Mouse (Mus musculus): ENCODE measurements around the gene Med12l.

Gene Med12l

GRCm38 (mm10) chr3:59197329-59197948, 191.8 kb downstream of the Med12l start:
- no peak for DNase-seq

- DNase-seq, result no peak
These were observed 198.3 kb downstream of the Med12l start for GRCm38 (mm10) chr3:59203802-59204520.

DNA sequence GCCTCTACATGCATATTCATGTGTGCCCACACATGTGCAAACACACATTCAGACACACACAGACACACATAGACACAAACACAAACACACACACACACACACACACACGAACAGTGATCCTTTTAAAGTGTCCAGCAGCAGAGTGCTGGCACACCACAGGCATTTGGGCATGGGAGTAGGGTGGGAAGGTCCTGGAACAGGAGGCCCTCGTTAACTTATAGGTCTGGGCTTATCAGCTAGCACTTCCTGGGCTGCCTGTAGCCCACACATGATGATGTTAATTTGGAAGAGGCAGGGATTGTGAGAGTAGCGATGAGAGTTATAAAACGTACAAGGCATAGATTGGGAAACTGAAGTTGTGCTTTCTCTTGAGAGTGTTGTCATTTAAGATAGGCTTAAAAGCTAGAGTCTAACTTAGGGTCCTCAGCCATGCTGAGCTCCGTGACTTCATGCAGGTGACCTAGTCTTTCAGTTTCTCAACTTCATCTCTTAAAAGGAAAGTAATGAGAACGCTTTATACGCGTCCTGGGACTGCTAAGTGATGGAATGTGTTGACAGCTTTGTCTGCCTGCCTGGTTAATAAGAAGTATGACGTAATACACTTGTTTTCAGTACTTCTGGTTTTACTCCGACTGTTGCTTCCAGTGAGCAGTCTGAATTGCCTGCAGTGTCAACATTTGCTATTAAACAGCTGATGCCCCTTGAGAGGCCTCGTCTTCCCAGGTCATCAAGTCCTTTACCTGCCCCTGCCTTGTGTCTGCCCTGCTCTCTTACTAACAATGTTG, 199.3 kb downstream of the Med12l start:
- DNase-seq, result no peak

DNA sequence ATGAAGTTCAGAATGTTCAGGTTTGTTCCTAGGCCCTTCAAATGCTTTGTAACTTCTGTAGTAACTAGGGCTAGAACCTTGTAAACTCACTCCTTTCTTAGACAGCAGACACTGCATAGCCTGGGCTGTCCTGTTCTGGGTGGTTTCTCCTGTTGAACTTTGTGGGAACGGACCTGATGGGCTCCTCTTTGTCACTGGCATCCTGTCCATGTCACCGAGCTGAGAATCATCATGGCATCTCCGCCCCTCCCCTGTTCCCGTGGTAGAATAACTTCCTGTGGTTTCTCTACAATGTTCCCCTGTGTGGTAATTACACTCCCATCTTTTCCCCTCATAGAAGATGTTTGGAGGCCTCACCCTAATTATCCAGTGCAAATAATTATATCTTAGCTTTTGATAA, 200.3 kb downstream of the Med12l start:
- DNase-seq, result no peak

- no peak for DNase-seq
These were observed 203.3 kb downstream of the Med12l start for GRCm38 (mm10) chr3:59208650-59209548.

DNA sequence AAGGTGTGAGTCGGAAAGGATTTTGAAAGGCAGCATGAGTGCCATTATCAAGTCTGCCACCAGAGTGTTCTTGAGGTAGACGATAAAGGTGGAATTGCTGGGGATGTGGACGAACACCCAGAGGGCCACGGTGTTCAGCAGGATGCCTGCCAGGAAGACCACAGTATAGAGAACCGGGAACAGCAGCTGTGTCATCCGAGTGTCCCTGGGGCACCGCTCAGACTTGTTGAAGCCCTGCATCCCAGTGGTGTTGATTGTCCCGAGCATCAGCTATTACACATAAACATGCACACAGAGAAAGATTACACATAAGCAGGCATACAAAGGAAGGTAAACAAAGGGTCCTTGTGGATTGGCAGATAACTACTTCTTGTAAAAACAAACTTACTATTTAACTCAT, 204.5 kb downstream of the Med12l start:
- DNase-seq, result no peak

- DNase-seq, result no peak
These were observed 205.1 kb downstream of the Med12l start, which contains the start of gene P2ry13 for GRCm38 (mm10) chr3:59210727-59211126. Gene P2ry13, minus strand, starts transcription at chr3:59210882.

DNA sequence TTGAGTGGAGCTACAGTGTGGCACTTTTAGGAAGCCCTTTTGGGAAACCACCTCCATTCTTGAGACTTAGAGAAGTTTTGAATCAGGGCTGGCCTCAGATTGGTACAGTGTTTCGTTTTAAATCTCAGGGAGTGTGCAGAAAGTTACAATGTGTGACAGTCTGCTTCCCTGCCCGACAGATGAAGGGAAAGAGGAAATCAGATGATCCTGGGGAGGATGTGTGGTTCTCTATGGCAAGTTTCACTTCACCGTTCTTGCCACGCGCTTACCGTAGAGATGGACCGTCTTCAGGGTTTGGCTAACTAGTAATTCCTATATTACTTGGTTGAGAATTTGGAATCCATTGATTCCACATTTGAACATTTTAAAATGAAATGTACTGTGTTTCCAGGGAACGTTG, 206.2 kb downstream of the Med12l start:
- DNase-seq, result no peak

DNA sequence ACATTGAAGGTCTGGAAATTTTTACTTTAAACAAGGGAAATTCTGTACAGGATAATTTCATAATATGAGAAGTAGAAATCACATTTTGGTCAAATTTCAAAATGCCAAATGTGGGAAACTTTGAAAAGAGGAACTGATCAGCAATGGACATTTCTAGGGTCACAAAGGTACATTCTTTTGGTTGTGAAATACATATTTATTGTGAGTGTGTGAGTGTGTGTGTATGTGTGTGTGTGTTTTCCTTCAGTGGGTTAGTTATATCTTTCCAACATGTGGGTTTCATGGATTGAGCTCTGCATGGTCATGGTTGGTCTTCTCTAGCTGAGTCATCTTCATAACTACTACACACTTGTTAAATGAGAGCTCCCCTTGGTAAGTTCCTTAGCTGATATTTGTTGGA, 206.8 kb downstream of the Med12l start:
- no peak for DNase-seq

DNA sequence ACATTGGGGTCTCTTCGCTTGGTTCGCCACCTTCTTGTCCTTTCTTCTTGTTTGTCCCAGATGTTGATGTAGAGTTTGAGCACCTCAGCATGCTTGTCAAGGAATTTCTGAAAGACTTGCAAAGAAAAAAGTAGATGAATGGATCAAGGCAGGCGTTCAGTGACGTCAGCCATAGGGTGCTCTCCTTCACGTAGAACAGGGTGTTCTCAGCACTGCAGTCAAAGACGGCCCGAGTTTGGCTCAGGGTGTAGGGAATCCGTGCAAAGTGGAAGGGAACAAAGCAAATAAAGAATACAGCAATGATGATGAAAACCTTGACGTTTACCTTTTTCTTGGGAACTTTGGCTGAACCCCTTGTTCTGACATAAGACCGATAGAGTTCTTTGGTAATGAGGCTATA, 211.6 kb downstream of the Med12l start:
- no peak for DNase-seq

DNA sequence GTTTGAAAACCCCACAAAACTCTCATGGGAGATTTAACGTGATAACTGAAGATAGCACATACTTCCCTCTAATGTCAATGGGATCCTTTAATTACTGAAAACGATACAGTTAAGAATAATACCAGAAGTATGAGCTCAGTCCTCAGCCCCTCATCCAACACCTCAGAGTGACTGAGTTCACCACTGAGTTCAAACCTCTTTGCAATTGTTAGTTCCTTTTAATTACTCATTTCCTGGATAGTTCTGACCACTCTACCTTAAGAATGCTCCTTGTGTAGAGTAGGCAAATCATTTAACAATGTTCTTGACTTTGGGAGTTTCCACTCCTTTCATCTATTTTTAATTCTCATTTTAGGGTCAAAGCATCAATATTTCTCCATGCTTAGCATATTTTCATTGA, 213.7 kb downstream of the Med12l start:
- no peak for DNase-seq

DNA sequence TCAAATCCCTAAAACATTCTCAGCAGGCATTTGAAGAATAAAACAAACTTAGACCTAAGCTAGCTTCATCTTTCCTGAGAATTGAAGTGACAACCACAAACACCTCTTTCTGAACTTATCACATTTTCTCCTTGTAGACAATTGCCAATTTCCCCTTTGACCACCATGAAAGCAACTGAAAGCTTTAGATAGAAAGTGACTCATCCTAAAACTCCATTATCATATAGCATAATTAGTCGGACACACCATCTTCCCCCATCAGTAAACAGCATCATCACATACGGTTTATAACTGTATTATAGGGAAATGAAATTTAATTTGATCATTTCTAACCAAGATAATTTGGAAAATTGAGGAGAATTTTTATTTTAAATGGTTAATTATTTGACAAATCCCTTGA, 216.7 kb downstream of the Med12l start:
- DNase-seq, result no peak

- no peak for DNase-seq
These were observed 219.8 kb downstream of the Med12l start for GRCm38 (mm10) chr3:59225411-59225810.

DNA sequence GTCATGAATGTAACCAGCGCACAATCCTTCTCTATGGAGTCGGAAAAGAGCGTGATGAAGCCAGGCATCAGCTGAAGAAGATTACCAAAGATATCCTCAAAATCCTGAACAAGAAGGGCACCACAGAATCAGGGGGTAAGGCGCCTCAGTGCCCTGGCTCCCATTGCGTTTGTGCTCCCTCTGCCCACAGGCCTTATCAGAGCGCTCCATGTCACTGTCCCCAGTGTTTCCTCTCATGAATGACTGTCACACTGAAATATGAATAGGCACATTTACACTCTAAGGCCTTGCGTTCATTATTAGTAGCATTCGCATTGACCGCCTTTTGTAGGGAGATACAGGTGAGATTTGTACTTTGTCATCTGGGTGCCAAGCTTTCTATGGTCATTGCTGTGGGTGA, 222.1 kb downstream of the Med12l start:
- DNase-seq, result no peak

GRCm38 (mm10) chr3:59228730-59229551, 223.3 kb downstream of the Med12l start:
- peak; percentile 46 for DNase-seq

GRCm38 (mm10) chr3:59230912-59231311, 225.3 kb downstream of the Med12l start:
- DNase-seq, result no peak

DNA sequence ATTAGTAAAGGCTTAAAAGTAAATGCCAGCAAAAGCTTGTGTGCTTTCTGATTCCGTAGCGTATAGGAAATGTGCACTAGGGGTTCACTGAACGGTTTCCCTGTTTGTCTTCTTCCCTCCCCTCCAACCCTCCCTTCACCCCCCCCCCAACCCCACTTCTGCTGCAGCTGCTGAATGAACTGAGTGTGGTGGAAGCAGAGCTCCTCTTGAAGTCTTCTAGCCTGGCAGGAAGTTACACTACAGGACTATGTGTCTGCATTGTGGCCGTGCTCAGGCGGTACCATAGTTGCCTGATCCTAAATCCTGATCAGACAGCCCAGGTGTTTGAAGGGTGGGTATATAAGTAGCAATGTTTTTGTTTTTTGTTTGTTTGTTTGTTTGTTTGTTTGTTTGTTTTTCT, 229.3 kb downstream of the Med12l start:
- DNase-seq, result no peak

DNA sequence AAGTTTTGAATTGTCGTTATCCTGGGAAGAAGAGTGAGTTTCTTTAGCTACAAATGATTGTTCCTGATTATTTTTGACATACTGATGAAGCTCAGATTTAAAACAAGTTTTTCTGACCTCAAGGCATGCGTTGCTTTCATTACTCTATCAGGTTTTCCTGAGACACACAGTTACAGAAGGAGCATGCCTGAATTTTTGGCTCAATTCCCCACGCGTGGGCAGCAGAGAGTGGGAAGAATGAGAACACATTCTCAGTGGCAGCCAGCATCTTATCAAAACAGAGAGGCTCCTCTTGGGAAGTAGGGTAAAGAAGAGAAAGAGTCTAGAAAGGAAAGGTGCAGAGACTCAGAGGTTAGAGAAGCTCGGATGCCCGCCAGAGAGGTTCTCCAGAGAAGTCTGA, 237.8 kb downstream of the Med12l start:
- peak; percentile 29 for DNase-seq

- DNase-seq, result no peak
These were observed 242.4 kb downstream of the Med12l start for GRCm38 (mm10) chr3:59248031-59248430.

- no peak for DNase-seq
These were observed 244.8 kb downstream of the Med12l start for GRCm38 (mm10) chr3:59250454-59250853.

DNA sequence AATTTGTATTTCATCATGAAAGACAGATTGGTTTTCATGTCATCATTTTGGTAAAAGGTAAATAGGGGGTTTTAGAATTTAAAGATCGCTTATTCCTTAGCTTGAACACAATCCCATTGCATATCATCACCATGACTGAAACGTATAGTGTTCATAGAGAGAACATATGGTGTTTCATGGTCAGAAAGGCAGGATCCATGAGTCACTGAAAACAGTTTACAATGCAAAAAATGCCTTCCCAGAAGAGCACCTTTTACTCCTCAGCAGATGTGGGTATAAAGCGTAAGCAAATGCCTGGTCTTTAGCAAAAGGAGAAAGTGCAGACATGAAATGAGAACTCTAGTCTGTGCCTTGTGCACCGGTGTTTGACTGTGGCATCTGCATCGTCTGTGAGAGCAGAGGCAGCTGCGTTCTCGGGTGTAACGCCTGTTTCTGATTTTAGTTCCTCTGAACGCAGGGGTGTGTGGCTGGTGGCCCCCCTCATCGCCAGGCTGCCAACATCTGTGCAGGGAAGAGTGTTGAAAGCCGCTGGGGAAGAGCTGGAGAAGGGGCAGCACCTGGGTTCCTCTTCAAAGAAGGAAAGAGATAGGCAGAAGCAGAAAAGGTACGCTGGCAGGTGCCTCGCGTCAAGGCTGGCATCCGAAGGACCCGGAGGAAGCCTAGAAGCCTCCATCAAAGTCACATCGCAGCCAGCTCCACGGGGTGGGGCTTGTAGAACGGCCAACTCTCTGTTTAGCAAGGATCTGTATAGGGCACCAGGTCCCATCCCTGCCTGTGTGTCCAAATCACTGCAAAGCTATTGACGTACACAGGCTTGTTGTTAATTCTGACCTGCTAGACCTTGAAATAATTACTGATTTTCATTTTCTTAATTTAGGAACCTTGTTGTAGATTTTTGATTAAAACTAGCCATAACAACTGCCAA, 252.4 kb downstream of the Med12l start:
- no peak for DNase-seq

Data from kidney, postnatal 10 days (tissue).